Mouse (Mus musculus): ENCODE measurements around the gene Tmem238.
"Not testable (repeated sequence)": the region's sequence is repeated elsewhere in the genome, so short reads cannot be mapped to it uniquely, and the experiment has no call there.

Gene Tmem238

DNA sequence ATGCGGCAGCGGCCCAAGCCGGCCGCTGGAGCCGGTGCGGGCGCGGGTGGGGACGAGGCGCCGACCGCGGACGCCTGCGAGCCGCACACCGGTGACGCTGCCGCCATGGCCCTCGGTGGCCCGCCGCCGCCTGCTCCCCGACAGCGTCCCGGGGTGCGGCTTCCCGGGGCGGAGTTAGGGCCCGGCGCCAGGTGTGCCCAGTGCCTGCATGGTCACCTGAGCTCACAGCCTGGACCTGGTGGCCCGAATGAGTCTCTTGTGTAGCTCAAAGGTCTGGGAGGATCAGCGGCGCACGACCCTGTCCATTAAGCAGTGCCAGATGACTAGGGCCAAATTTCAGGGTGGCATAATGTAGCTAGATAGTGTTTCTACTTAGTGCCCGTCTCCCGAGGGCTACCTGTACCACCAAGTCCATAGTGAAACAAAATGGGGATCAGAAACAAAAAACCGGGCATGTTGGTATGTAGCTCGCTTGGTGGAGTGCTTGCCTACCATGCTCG is at the start of gene Tmem238:
Gene Tmem238 (minus strand): TSS at position 221 of the 500 bp plus-strand sequence.
- DNase-seq = peak; percentile 82 to 86

DNA sequence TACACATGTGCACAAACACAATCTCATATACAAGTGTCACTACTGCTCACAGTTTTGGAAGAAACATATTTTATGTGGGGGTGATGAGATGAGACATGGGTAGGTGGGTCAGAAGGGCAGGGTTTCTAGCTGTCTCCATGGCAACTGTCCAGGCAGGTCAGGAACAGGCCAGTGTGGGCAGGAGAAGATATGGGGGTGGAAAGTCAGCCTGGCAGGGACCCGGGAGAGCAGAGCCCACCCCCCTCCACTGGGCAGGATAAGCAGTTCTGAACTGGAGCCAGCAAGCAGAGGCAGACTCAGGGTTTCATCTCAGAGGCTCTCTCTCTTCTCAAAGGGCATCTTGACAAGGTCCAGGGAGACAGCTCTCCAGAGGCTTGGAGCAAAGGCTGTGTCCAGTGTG is 48.2 kb upstream of the Tmem238 start:
- DNase-seq = no peak

DNA sequence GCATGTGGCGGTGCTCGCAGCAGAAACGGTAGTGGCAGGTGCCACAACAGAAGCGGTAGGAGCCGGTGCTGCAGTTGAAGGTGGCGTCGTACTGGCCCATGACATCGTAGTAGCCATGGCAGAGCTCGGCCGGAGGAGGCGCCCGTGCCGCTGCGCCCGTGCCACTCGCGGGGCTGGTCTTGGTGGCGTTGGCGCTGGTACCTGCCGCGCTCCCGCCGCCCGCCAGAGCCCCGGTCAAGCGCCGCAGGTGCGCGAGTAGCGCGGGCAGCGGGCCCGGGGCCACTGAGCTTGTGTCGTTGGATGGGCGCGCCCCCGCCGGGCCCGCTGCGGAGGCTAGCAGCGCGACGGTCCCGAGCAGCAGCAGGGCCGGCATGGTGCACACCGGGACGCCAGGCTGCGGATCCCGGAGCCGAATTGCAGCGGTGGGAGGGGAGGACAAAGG is 46.9 kb upstream of the Tmem238 start:
- DNase-seq = peak; percentile 80 to 83

DNA sequence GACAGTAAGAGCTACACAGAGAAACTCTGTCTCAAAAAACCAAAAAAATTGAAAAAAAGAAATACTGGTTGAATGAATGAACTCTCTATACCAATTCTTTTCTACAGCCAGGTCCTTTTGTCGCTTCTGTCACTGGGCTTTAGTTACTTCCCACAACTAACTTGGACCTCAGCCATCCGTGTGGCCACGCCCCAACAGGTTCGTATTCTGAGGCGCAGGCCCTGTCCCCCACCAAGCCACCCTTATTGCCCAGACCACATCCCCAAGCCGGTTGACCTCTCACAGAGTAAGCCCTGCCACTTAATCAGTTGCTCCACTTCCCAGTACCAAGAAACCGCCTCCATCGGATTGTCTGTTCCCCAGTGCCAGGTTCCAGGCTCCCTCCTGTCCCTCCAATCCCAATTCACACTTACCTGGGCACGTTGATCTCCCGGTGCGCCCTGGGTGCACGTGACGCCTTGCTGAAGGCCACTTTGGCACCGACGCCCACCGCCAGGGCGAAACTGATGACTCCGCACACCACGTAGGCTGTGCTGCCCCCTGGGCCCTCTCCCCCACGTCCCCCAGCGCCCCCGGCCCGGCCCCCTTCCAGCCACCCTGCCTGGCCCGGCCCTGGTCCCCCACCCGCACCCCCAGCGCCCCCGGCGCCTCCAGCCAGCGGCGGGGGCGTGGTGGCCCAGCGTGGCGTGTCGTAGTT is 46.3 kb upstream of the Tmem238 start:
- DNase-seq = peak in 1 of 2 experiments; percentile 45

DNA sequence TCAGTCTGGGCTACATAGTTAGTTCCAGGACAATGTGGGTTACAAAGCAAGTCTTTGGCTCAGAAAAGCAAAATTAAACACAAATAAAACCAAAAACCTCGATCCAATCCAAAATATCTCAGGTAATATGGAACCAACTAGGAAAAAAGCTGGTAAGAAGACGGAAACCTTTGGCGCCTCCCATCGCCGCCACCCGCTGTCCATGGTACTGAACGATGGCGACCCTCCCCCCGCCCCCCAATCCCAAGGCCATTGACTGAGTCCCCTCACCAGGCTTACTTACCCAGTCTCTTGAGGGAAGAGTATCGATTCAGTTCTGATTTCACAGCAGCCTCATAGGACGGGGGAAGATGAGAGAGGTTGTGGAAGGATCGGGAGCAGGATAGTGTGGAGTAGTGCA is 41.0 kb upstream of the Tmem238 start:
- no peak for DNase-seq

DNA sequence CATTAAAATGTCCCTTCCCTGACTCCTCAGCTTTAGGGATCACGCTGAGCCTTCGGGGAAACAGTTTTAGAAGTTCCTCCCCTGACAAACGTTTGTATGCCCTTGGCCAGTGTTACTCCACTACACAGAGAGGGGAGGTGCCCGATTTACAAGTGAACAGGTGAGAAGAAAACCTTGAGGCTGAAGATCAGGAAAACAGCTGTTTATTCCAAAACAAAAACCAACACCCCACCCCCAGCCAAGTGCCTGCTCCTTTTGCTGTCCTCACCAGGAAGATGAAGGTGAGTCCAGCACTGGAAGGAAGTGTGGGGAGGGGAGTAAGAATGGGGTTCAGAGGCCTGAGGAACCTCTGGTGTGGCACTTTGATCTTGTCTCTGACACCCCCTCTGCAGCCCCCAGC is 35.9 kb upstream of the Tmem238 start:
- no peak for DNase-seq

DNA sequence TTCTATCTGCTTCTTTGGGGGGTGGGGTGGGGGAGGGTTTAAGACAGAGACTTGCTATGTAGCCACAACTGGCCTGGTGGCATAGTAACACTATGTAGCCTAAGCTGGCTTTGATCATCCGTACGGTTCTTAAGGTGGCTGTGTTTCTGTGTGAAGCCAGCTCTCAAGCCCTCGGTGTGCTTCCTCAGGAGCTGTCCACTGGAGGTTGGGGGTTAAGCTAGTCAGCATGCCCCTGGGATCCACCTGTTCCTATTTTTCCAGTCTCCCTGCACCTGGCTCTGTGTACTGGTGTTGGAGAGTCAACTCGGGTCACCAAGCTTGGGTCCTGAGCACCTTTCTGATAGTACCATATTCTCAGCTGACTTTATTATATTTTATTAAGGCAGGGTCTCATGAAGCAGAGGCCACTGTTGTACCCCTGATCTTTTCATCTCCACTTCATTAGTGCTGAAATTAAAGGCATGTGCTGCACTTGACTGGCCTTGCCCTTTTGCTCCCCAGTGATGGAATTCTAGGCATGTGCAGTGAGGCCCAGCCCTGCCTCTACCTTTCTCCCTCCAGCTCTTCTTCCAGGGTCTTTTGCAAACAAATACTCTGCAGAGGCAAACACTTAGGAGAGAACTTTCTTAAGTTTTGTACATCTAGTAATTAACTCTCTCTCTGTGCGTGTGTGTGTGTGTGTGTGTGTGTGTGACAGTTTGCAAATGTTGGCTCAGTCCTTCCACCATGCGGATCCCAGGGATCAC is 32.9 kb upstream of the Tmem238 start:
- peak; percentile 26 to 35 for DNase-seq

DNA sequence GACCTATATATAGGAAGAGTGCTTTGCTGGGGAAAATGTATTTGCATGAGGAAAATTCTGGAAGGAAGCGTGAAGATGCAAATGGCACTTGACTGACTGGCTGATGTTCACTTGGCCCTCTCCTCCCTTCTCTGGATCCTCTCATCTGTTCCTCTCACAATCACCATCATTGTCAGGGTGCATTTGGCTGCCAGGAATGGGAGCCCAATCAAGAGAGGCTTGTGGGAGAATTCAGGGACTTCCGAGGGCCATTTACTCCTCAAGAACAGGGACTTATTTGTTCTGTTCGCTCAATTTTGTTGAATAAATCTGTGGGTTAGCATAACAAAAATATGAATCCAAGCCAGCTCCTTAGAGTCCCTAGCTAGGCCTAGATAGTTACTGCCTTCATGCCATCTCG is 32.2 kb upstream of the Tmem238 start:
- DNase-seq = no peak

DNA sequence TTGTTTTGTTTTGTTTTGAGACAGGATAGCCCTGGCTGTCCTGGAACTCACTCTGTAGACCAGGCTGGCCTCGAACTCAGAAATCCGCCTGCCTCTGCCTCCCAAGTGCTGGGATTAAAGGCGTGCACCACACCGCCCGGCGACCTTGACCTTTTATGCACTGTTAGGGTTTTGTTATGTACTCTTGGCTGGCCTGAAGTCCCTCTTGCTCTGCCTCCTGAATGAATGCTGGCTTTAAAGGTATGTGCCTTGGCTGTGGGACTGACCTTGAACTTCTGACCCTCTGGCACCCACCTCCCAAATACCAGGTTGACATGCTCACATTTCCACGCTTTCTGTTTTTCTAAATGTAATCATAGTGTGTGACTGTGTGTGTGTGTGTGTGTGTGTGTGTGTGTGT is 31.5 kb upstream of the Tmem238 start:
- DNase-seq = not testable (repeated sequence)

DNA sequence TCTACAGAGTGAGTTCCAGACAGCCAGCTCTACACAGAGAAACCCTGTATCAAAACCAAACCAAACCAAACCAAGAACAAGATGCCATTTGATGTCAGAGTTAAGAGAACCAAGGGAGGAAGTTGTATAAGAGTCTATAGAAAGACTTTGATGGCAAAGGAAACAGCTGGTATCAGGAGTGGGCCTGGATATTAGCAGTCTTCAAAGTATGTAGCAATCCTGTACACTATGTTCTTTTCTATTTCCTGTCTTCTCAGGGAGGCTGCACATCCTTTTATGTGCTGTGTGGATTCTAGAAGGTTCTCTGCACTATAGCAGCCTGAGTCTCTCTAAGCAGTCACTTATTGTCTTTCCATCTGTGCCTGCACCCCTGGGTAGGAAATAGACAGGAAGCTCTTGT is 27.1 kb upstream of the Tmem238 start:
- no peak for DNase-seq

DNA sequence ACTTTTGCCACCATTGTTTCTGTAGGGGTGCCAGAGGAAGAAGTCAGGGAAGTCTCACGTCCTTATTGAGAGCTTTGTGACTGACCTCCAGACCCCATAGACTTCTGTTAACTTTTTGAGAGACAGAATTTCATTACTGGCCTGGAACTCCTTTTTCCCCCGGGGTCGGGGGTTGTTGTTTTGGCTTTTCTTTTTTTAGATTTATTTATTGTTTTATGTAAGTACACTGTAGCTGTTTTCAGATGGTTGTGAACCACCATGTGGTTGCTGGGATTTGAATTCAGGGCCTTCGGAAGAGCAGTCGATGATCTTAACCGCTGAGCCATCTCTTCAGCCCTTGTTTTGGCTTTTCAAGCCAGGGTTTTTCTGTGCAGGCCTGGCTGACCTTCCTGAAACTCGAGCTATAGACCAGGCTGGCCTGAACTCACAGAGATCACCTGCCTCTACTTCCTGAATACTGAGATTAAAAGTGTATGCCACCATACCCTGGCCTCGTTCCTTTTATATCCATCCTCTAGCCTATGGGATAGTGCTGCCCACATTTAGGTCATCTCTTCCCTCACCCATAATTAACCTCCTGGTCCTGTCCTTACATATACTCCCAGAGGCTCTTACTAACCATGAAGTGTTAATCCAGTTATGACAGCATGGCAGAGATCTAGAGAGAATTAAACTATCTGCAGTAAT is 23.8 kb upstream of the Tmem238 start:
- peak in 1 of 2 experiments; percentile 8 for DNase-seq

DNA sequence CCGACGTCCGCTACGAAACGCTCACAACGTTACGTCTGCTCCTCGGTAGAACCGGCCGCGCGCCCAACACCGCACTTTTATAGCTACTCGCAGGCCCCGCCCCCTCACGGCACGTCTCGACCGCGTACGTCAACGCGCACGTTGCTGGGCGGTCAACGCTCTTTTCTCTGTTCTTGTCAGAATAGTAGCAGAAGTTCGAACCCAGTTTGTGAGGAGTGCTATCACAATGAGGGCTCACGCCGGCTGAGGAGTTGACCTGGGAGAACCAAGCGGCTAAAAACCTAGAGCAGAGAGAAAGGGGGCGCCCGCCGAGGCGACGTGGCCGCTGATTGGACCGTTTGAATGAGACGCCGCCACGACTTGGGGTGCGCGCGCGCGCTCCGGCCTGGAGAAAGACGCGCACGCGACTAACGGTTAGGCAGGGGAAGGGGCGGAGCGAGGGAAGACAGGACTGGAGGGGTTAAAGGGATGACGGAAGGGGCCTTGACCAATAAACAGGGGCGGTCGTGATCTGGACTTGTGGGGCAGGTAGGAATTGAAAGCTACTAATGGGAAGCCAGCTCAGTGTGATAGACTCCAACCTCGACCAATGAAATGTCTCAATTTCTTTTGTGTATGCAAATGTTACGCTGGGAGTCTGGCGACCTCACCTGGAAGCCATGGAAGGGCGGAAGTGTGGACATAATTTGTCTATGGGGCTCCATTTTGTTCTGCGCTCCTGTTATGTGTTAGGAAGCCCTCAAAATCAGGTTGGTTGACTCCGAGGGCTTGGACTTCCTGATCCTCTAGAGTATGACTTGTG is 23.0 kb upstream of the Tmem238 start, which contains the start of gene Ube2s:
Gene Ube2s (minus strand): TSS at position 288 of the 802 bp plus-strand sequence.
- DNase-seq = peak; percentile 98 to 100

DNA sequence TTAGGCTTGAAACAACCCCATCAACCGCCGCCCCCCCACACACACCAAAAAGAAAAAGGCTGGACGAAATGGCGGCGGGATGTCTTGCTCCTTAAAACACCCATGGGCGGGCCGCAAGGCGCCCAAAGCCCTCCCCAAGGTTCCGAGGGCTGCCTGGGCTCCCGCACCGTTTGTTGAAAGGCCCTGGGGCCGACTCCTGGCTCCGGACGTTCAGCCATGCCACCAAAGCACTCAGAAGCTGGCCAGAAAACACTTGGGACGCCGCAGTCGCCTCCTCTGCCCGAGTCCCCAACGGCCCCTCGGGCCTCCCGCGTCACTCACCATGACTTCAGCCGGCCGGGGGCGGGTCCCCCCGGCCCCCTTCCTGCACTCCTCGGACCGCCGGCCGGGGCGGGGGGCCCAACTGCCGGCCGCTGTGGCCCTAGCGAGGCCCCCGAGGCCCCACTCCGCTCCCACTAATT is 22.4 kb upstream of the Tmem238 start:
- no peak for DNase-seq

DNA sequence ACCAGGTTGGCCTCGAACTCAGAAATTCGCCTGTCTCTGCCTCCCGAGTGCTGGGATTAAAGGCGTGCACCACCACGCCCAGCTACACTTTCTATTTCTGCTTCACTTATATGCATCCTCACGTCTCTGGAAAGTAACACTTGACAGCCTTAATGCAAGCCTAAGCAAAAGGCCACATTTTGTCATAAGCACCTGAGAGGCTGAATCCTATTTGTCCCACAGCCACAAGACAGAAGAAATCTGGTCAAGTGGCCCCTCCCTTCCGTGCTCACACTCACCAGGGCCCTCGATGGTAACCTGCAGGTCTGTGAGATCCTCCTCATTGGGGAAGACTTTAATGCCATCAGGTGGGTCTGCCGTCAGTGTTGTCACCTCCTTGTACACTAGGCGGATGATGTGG is 21.7 kb upstream of the Tmem238 start:
- not testable (repeated sequence) for DNase-seq

DNA sequence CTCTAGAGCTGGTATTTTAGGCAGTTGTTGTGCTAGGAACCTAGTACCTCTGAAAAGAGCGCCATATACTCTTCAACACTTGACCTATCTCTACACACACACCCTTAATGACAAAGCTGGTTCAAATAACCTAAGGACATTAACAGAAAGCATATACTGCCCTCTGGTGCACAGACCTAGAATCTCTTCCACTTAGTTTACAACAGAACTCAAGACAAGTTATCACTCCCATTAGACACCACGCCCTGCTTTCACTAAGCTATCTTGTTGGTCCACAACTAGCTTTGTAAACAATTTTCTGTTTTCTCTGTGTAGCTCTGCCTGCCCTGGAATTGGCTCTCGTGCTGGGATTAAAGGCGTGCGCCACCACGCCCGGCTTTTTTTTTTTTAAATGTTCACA is 17.3 kb upstream of the Tmem238 start:
- DNase-seq = peak in 1 of 2 experiments; percentile 47

DNA sequence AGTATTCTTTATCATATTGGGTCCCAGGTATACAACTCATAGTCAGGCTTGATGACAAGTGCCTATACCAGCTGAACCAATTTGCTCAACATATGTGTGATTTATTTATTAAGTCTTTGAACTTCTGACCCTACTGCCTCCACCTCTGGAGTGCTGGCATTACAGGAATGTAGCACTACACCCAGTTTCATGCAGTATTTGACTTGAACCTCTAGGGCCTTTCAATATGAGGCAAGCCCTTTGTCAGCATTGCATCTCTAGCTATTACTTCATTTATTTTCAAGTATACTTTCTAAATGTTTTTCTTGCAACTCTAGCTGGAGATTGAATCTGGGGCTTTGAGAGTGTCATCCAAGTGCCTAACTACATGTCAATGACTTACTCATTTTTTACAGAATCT is 12.8 kb upstream of the Tmem238 start:
- no peak for DNase-seq

DNA sequence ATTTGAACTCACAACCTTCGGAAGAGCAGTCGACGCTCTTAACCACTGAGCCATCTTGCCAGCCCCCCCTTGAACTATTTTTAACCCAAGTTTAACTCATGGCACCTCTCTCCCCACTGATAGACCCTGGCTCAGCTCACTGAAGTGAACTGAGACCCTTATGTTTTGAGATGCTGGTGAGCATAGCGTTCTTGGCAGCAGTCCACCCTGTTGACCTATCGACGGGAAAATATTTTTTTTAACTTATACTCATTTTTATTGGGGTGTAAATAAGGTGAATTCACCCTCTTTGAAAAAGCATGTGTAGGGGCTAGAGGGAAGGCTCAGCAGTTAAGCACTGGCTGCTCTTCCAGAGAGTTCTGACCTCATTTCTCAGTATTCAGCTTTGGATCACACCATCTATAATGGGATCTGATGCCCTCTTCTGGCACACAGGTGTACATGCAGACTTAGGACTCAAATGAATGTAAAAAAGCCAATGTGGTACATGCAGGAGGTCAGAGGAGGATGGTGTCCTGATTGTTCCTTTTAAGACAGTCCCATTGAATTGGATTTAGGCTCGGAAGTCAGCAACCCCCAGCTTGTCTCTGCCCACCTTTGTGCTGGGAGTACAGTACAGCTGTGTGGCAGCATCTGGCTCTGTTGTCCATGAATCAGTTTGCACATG is 6.4 kb upstream of the Tmem238 start:
- peak in 1 of 2 experiments; percentile 35 for DNase-seq

DNA sequence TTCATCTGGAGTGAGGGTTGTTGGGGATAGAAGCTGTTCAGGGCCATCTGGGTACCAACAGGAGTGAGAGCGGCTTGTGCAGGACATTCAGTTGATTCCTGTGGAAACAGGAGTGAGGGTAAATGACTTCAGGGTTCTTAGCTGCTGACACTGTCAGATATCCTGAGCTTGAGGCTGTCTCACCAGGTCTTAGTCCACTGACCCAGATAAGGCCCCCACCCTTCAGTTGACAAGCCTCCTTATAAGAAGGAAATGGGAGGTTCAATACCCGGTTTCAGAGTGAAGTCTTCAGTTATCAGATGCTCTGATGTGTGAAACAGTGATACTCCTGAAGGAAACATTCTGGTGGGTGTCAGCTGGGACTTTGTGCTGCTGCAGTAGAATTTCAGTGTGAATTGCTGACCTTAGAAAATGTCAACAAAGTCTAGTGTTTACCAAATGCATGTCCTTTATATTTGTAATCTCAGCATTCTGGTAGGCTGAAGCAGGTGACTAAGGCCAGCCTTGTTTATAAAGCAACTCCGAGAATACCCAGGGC is 5.2 kb upstream of the Tmem238 start:
- no peak for DNase-seq

DNA sequence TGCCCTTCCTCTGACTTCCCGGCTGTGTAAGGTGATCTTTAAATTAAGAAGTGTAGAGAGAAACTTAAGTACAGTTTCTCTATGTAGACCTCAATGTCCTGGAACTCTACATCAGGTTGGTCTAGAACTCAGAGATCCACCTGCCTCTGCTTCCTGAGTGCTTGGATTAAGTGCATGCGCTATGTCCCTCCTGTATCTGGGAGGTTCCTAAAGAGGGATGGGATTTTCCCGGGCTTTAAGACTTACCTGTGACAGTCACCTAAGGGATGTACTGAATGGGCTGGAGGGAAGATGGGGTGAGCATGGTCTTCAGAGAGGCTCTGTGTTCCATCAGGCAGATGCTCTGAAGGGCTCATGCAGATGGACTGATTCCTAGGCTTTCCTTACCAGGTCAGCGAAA is 4.2 kb upstream of the Tmem238 start:
- DNase-seq = no peak

DNA sequence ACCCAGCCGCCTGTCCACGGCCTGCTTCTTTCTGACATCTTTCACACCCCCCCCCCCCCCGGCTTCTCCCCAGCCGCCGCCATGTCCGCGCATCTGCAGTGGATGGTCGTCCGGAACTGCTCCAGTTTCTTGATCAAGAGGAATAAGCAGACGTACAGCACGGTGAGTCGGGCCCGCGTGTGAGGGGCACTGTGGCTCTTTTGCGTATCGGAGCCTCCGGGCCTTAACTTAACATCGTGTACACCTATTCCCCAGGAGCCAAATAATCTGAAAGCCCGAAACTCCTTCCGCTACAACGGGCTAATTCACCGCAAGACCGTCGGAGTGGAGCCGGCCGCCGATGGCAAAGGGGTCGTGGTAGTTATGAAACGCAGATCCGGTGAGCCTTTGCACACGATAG is 3.8 kb upstream of the Tmem238 start:
- not testable (repeated sequence) for DNase-seq
